Mouse (Mus musculus): ENCODE measurements around the gene 1700012B07Rik. TPM values are rescaled to one million over a fixed set of nuclear protein-coding genes. Genes with fewer than 3 reads are reported as not detected.
A peak's percentile ranks its signal among the peaks of the same experiment; 100 is the strongest.

Gene 1700012B07Rik
- polyA plus RNA-seq, 1 experiment from 2014 or later: not detected

- in situ Hi-C loops (cut with MboI; ENCODE audit: low pct_unique_long_range_greater_than_20kb): loop anchor here (25.0 kb wide), 1 partner anchor 629 kb away; no protein-coding TSS in a partner anchor
- CTCF ChIA-PET: interaction anchor here (1.9 to 6.8 kb wide), 2 partner anchors 197 to 405 kb away, joined by 6 to 27 read pairs; no protein-coding TSS in a partner anchor
These were observed 38.8 kb upstream of the 1700012B07Rik start for GRCm38 (mm10) chr11:109866537-109867160.

GRCm38 (mm10) chr11:109865526-109865925, 37.7 kb upstream of the 1700012B07Rik start:
- ChIA-PET CTCF (interaction anchor here (1.0 to 6.8 kb wide), 2 partner anchors 246 to 406 kb away, joined by 3 to 27 read pairs; no protein-coding TSS in a partner anchor), POLR2A (no interaction called here)
- H3K27me3 ChIP-seq: peaks cover 8% of the 10 kb centered on the region
- no peak for ATAC-seq
- DNase-seq (ENCODE audit: low read depth, low spot score): no peak
- in situ Hi-C loops (cut with MboI; ENCODE audit: low pct_unique_long_range_greater_than_20kb): loop anchor here (25.0 kb wide), 1 partner anchor 628 kb away; no protein-coding TSS in a partner anchor
- TF ChIP-seq CTCF (IDR thresholded peaks at IDR 0.05): no peak

More at GRCm38 (mm10) chr11:109866537-109867160, 38.8 kb upstream of the 1700012B07Rik start:
- H3K27me3 ChIP-seq: peaks cover 8% of the 10 kb centered on the region
- POLR2A ChIA-PET: no interaction called here
- no peak for DNase-seq (ENCODE audit: low read depth, low spot score)
- ATAC-seq: no peak
- peak; percentile 20 for TF ChIP-seq CTCF (IDR thresholded peaks at IDR 0.05)

GRCm38 (mm10) chr11:109863951-109864350, 36.1 kb upstream of the 1700012B07Rik start:
- H3K27me3 ChIP-seq: peaks cover 8% of the 10 kb centered on the region
- no peak for DNase-seq (ENCODE audit: low read depth, low spot score)
- POLR2A ChIA-PET: no interaction called here
- CTCF ChIA-PET: interaction anchor here (0.6 to 6.8 kb wide), 9 partner anchors 9 to 408 kb away, joined by 3 to 27 read pairs (median 3); no protein-coding TSS in a partner anchor
- in situ Hi-C loops (cut with MboI; ENCODE audit: low pct_unique_long_range_greater_than_20kb): loop anchor here (5.0 to 25.0 kb wide), 2 partner anchors 417 to 627 kb away; no protein-coding TSS in a partner anchor
- ATAC-seq: no peak
- no peak for TF ChIP-seq CTCF (IDR thresholded peaks at IDR 0.05)

- peak; percentile 71 for TF ChIP-seq CTCF (IDR thresholded peaks at IDR 0.05)
- ChIA-PET POLR2A (no interaction called here), CTCF (interaction anchor here (0.6 to 6.8 kb wide), 10 partner anchors 9 to 409 kb away, joined by 3 to 27 read pairs (median 3); no protein-coding TSS in a partner anchor)
- peaks cover 8% of the 10 kb centered on the region for H3K27me3 ChIP-seq
- DNase-seq (ENCODE audit: low read depth, low spot score): no peak
- no peak for ATAC-seq
- in situ Hi-C loops (cut with MboI; ENCODE audit: low pct_unique_long_range_greater_than_20kb): loop anchor here (5.0 to 25.0 kb wide), 2 partner anchors 416 to 626 kb away; no protein-coding TSS in a partner anchor
These were observed 35.4 kb upstream of the 1700012B07Rik start for GRCm38 (mm10) chr11:109863194-109863746.

GRCm38 (mm10) chr11:109860508-109860907, 32.7 kb upstream of the 1700012B07Rik start:
- TF ChIP-seq CTCF (IDR thresholded peaks at IDR 0.05): peak; percentile 97
- ATAC-seq (peak; percentile 81), DNase-seq (ENCODE audit: low read depth, low spot score) (peak; percentile 51)
- ChIA-PET POLR2A (no interaction called here), CTCF (interaction anchor here (0.6 to 3.2 kb wide), 9 partner anchors 24 to 616 kb away, joined by 3 to 17 read pairs (median 3); no protein-coding TSS in a partner anchor)
- in situ Hi-C loops (cut with MboI; ENCODE audit: low pct_unique_long_range_greater_than_20kb): loop anchor here (5.0 to 25.0 kb wide), 2 partner anchors 413 to 623 kb away; no protein-coding TSS in a partner anchor
- H3K27me3 ChIP-seq: peaks cover 3% of the 10 kb centered on the region

GRCm38 (mm10) chr11:109859939-109860469, 32.2 kb upstream of the 1700012B07Rik start:
- peak; percentile 63 for ATAC-seq
- TF ChIP-seq CTCF (IDR thresholded peaks at IDR 0.05): no peak
- peaks cover 3% of the 10 kb centered on the region for H3K27me3 ChIP-seq
- ChIA-PET CTCF (interaction anchor here (0.6 to 3.2 kb wide), 10 partner anchors 25 to 615 kb away, joined by 3 to 17 read pairs (median 4); no protein-coding TSS in a partner anchor), POLR2A (no interaction called here)
- peak; percentile 15 for DNase-seq (ENCODE audit: low read depth, low spot score)
- in situ Hi-C loops (cut with MboI; ENCODE audit: low pct_unique_long_range_greater_than_20kb): loop anchor here (5.0 to 25.0 kb wide), 3 partner anchors 188 to 623 kb away; no protein-coding TSS in a partner anchor

GRCm38 (mm10) chr11:109859441-109859840, 31.6 kb upstream of the 1700012B07Rik start:
- ATAC-seq: no peak
- no peak for TF ChIP-seq CTCF (IDR thresholded peaks at IDR 0.05)
- CTCF ChIA-PET: interaction anchor here (1.7 to 2.1 kb wide), 2 partner anchors 189 to 238 kb away, joined by 5 to 14 read pairs; no protein-coding TSS in a partner anchor

GRCm38 (mm10) chr11:109857086-109857485, 29.2 kb upstream of the 1700012B07Rik start:
- in situ Hi-C loops (cut with MboI; ENCODE audit: low pct_unique_long_range_greater_than_20kb): loop anchor here (5.0 to 25.0 kb wide), 2 partner anchors 185 to 620 kb away; no protein-coding TSS in a partner anchor
- TF ChIP-seq CTCF (IDR thresholded peaks at IDR 0.05): no peak
- DNase-seq (ENCODE audit: low read depth, low spot score) (no peak), ATAC-seq (no peak)
- POLR2A ChIA-PET: no interaction called here
- CTCF ChIA-PET: no interaction called here
- no peaks in the 10 kb centered on the region for H3K27me3 ChIP-seq

More at GRCm38 (mm10) chr11:109859441-109859840, 31.6 kb upstream of the 1700012B07Rik start:
- in situ Hi-C loops (cut with MboI; ENCODE audit: low pct_unique_long_range_greater_than_20kb): loop anchor here (5.0 to 25.0 kb wide), 2 partner anchors 187 to 622 kb away; no protein-coding TSS in a partner anchor
- H3K27me3 ChIP-seq: peaks cover 3% of the 10 kb centered on the region
- POLR2A ChIA-PET: no interaction called here
- no peak for DNase-seq (ENCODE audit: low read depth, low spot score)

- ATAC-seq: no peak
- POLR2A ChIA-PET: no interaction called here
- H3K27me3 ChIP-seq: no peaks in the 10 kb centered on the region
- DNase-seq (ENCODE audit: low read depth, low spot score): no peak
- in situ Hi-C loops (cut with MboI; ENCODE audit: low pct_unique_long_range_greater_than_20kb): loop anchor here (25.0 kb wide), 1 partner anchor 617 kb away; no protein-coding TSS in a partner anchor
- CTCF ChIA-PET: interaction anchor here (1.0 kb wide), 1 partner anchor 9 kb away, joined by 3 read pairs; no protein-coding TSS in a partner anchor
- no peak for TF ChIP-seq CTCF (IDR thresholded peaks at IDR 0.05)
These were observed 26.2 kb upstream of the 1700012B07Rik start for GRCm38 (mm10) chr11:109854056-109854455.
